Mouse (Mus musculus) cortical plate, adult 2 months (tissue): ENCODE results near the gene Msi2. TPM values are rescaled to one million over a fixed set of nuclear protein-coding genes. Genes with fewer than 3 reads are reported as not detected.

ENCODE experiments used
- H3K27ac ChIP-seq: fragments of 200-500 bp; 2 replicates; pipeline ENCODE4 v1.5.1; 2012; ENCODE audit warnings: low read length, control low read depth, inconsistent platforms; ENCODE audit not compliant: insufficient read depth
- H3K4me1 ChIP-seq: fragments of 200-500 bp; 2 replicates; pipeline ENCODE4 v1.6.1; 2011; ENCODE audit warnings: low read length; ENCODE audit not compliant: control insufficient read depth, insufficient read depth
- H3K4me3 ChIP-seq: fragments of 200-500 bp; 2 replicates; pipeline ENCODE4 v1.5.1; 2011; ENCODE audit warnings: mild to moderate bottlenecking, low read length, control low read depth; ENCODE audit not compliant: insufficient read depth
- CTCF ChIP-seq: fragments of 200-500 bp; IDR thresholded peaks from 2 replicates; pipeline ENCODE4 v1.5.1; 2011; ENCODE audit warnings: mild to moderate bottlenecking, control low read depth, low read length; ENCODE audit not compliant: insufficient read depth; ENCODE audit errors: extremely low read depth
- POLR2A ChIP-seq: fragments of 200-500 bp; IDR thresholded peaks from 2 replicates; pipeline ENCODE4 v1.6.1; 2011; ENCODE audit warnings: mild to moderate bottlenecking, low read length, control low read depth; ENCODE audit not compliant: insufficient read depth; ENCODE audit errors: extremely low read depth
- polyA plus RNA-seq: library from polyadenylated mRNA; depleted of rRNA; stranded (reverse); fragments of >200 nt; gene quantifications from 2 replicates; pipeline ENCODE4 v1.2.3, GENCODE M21; 2012

Gene Msi2
- polyA plus RNA-seq, 1 experiment = 57.5 TPM

DNA sequence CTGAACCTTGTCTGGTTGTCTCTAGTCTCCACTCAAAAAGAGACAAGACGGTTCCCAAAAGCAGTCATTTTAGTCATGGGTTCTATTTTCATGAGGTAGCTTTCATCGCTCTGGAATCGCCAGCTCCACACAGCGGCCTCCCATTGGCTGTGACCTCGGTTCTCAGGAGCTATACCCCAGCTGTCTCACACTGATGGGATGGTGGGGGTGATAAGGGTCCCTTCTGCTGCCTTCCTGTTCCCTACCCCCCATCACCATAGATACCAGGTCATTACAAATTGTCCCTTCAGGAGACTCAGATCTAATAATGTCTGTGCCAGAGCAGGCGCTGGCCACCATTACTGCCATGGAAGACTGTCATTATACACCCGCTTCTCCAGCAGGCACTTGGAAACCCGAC lies 255.5 kb downstream of the Msi2 start:
- H3K4me1 ChIP-seq = no peaks in the 10 kb centered on the region
- H3K27ac ChIP-seq = no peak overlapping the region
- H3K4me3 ChIP-seq = no peak overlapping the region
- no peak for TF ChIP-seq POLR2A
- TF ChIP-seq CTCF = no peak

DNA sequence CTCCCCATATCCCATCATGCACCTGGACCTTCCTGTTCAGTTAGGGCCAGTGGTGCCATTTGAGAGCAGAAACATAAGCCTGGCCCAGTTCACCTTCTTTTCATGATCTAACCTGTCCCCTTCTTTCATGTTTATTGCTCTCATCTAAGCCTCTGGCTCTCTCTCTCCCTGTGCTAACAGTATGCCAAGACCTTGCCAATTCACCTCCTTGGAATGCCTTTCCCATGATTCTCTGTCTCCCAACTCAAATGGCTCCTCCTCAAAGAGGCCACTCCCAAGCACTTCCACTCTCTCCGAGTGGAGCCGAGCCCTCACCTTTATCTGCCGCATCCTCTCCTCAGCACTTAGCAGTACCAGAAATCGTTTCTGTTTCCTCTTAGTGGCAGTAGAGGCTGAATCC lies 256.7 kb downstream of the Msi2 start:
- Histone ChIP-seq H3K4me3 (no peak overlapping the region), H3K27ac (no peak overlapping the region), H3K4me1 (no peaks in the 10 kb centered on the region)
- TF ChIP-seq CTCF = no peak
- no peak for TF ChIP-seq POLR2A

DNA sequence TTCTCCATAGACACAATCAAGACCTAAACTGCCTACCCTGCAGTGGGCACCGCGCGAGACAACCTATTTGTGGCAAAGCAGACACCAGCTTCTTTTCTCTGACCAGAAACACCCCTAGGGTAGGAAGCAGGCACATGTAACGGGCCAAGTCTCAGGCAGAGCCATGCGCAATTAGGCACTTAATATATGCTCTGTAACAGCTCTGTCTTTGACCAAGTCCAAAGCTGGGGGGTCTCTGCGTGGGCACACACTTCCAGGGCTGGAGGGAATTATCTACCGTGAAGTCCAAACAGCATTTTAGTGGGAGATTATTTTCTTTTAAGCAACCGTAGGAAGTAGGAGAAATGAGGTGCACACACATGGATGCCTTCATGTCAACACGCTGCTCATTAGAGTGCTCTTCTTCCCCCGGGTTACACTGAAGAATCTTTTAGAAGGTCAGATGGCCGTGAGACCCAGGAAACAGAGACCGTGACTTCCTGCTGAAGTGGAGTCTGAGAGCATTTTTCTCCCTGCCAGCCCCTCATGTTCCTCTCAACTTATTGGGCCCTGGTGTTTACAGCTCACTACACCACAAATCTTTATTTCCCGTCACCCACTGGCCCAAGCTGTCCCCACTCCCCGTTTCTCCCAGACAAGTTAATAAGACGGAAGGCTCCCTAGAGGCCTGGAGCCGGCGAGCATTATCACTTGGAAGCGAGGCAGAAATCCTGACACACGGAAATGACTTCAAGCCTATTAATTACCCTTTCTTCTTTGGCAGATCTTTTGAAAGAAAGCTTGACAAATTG lies 258.2 kb downstream of the Msi2 start:
- no peak overlapping the region for H3K4me3 ChIP-seq
- H3K4me1 ChIP-seq = no peaks in the 10 kb centered on the region
- no peak overlapping the region for H3K27ac ChIP-seq
- TF ChIP-seq CTCF = no peak
- TF ChIP-seq POLR2A = no peak

DNA sequence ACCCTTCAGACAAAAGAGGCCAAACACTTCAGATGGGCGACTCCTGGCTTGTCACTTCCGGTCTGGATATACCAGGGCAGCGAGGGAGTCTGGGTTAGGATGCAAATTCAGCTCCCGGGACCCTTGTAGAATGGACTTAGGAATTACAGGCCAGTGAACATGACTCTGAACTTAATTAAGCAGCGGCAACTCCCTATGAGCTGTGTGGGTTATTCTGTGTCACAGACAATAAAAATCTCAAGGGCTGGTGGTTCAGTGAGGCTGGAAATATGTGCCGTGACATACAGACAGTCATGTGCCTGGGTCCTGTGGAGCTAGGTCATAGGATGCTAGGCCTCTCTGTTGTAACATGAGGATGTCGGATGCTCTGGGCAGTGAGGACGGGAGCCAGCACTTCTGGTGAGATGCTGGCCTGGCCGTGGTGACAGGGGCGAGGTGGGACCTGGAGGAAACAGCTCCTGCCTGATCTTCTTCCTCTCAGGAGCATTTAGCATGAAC lies 261.0 kb downstream of the Msi2 start:
- TF ChIP-seq CTCF (no peak), POLR2A (no peak)
- Histone ChIP-seq H3K4me3 (no peak overlapping the region), H3K4me1 (no peaks in the 10 kb centered on the region), H3K27ac (no peak overlapping the region)

DNA sequence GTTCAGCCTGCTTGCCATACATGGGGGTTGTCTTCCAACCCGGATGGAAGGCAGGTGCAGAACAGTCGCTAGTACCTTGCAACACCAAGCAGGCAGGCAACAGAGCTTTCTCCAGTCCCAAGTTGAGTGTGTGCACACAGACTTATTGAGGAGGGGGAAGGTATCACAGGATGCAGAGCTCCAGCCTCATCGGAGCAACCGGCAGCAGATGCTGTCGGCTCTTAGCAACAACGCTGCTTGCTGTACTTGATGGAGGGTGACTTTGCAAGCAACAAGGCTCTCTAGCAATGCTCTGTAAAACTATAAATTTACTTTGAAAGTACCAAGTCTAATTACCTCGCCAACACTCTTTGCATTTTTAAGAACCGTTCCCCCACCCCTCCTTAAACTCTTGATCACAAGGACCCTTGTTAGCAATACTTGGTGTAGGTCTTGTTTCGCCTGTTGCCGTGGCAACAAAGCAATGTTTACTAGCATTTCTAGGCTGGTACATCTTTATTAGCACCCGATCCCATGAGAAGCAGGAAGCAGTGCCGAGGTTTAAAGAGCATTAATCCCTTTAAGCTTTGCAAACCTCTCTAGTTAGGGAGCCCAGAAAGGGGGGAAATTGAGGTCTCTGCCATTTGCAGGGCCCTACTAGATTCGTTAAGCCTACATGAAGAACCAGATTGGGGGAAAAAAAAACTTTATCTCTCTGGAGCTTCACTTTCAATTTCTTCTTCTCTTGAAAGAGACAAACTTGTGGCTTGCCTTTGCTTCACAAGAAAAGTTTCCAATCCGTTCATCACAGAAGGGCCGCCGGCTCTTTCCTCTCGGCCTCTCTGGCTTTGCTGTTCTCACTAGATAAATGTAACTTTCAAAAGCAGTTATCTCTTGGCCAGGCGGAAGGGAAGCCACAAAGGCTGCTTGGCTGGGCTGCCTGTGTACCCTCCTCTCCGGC lies 263.2 kb downstream of the Msi2 start:
- Histone ChIP-seq H3K27ac (no peak overlapping the region), H3K4me1 (no peaks in the 10 kb centered on the region), H3K4me3 (no peak overlapping the region)
- TF ChIP-seq CTCF (no peak), POLR2A (no peak)

DNA sequence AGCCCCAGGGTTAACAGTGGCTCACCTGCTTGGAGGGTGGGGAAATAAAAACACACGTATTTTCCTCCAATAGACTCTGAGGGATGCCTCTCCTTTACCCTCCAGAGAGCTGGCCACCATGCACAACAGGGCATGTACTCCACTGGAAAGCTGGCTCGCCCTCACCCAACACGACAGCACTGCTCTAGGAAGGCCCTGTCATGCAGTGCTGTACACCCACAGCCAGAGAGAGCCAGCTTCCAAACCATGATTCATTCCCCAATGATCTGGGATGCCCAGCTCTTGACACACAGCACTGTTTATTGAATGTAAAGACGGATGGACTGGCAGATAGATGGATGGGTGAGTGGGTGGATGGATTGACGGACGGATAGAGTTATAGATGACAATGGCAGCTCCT lies 269.1 kb downstream of the Msi2 start:
- TF ChIP-seq CTCF (no peak), POLR2A (no peak)
- Histone ChIP-seq H3K4me3 (no peak overlapping the region), H3K27ac (no peak overlapping the region), H3K4me1 (no peaks in the 10 kb centered on the region)

DNA sequence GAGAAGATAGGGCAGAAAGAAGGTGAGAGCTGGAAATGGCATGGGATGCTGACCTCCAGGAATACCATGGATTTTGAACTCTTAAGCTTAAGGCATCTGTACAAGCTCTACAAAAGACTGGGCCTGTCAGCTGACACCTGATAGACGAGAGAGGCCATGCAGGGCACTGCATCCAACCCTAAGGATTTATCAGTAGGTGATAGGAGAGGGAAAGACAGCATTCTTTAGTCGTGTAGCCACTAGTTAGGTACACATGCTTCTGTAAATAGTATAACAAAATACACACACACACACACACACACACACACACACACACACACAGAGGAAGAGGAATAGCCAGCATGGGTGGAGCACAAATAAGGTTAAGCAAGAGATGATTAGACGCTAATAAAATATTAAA lies 269.7 kb downstream of the Msi2 start:
- Histone ChIP-seq H3K4me1 (0 out of 2 replicates have a peak, but pooled peaks cover 1% of the 10 kb centered on the region), H3K27ac (no peak overlapping the region), H3K4me3 (no peak overlapping the region)
- no peak for TF ChIP-seq POLR2A
- TF ChIP-seq CTCF = no peak

DNA sequence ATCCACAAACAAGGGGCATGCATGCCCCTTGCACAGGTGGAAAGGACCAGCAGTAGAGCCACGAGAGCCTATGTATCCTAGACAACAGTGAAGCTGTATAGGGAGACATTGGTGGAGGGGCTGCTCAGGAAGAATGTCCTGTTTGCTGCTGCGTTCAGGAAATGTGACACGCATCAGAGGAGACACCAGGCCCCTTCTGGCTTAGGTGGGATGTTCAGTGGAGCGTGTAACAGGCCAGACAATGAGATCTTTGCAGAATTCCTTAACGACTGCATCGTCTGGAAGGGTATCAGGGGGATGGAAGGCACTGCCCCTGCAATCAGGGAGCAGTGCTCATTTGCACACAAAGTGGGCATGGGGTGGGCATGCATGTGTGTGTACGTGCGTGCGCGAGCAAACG lies 271.0 kb downstream of the Msi2 start:
- no peak for TF ChIP-seq CTCF
- no peak for TF ChIP-seq POLR2A
- H3K4me1 ChIP-seq = peaks cover 1% of the 10 kb centered on the region; the same call in 1 of the 2 replicates
- H3K4me3 ChIP-seq = no peak overlapping the region
- H3K27ac ChIP-seq = no peak overlapping the region

DNA sequence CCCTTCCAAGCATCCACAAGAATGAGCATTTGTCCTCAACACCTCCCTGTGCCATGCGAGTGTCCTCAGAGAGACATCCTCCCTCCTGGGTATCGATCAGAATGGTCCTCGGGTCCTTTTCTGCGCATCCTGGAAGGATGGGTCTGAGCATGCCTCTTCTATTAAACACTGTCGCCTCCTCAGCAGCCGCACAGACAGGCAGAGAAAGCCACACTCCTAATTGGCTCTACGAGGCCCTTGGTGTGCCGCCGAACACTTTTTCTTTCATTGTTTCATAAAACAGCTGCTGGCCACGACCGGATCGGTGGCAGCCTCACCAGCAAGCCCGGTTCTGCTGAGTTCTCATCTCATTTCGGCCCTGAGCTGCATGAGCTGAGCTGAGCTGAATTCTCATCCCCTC lies 274.4 kb downstream of the Msi2 start:
- TF ChIP-seq CTCF (no peak), POLR2A (no peak)
- Histone ChIP-seq H3K4me3 (no peak overlapping the region), H3K27ac (no peak overlapping the region), H3K4me1 (peaks cover 1% of the 10 kb centered on the region; the same call in 1 of the 2 replicates)
